Mouse (Mus musculus) embryonic fibroblast, embryonic 13.5 days (primary cell): ENCODE results near the gene Olfr352. TPM values are rescaled to one million over a fixed set of nuclear protein-coding genes. Genes with fewer than 3 reads are reported as not detected.

Experiments used
- H3K27ac ChIP-seq: 2 replicates; pipeline ENCODE4 v1.5.1; 2012; ENCODE audit warnings: low read length, control low read depth, inconsistent platforms; ENCODE audit not compliant: insufficient read depth
- H3K4me1 ChIP-seq: 2 replicates; pipeline ENCODE4 v1.6.1; 2011; ENCODE audit warnings: low read length; ENCODE audit not compliant: control insufficient read depth, insufficient read depth
- H3K4me3 ChIP-seq: 2 replicates; pipeline ENCODE4 v1.5.1; 2011; ENCODE audit warnings: mild to moderate bottlenecking, control low read depth, low read length; ENCODE audit not compliant: insufficient read depth
- CTCF ChIP-seq: IDR thresholded peaks from 2 replicates; pipeline ENCODE4 v1.5.1; 2011; ENCODE audit warnings: mild to moderate bottlenecking, control low read depth, low read length, moderate library complexity, borderline replicate concordance; ENCODE audit not compliant: insufficient read depth
- POLR2A ChIP-seq: IDR thresholded peaks from 2 replicates; pipeline ENCODE4 v1.6.1; 2011; ENCODE audit warnings: low read depth, mild to moderate bottlenecking, control low read depth, low read length, moderate library complexity
- polyA plus RNA-seq: library from polyadenylated mRNA; stranded (reverse); fragments of >200 nt; gene quantifications from 2 replicates; pipeline ENCODE4 v1.2.4, GENCODE M21; 2011; ENCODE audit warnings: low read depth; ENCODE audit not compliant: missing spikeins, insufficient read length

The Olfr352 gene
- 0.21 TPM in 1 of 2 replicates, not detected in the other for polyA plus RNA-seq

GRCm38 (mm10) chr2:36868160-36868559 lies at the start of gene Olfr352:
Gene Olfr352 (plus strand): TSS chr2:36868460.
- Histone ChIP-seq H3K4me1 (no peaks in the 10 kb centered on the region), H3K4me3 (no peak within 1 kb of the TSS), H3K27ac (no peak within 1 kb of the TSS)
- TF ChIP-seq POLR2A = no peak
- no peak for TF ChIP-seq CTCF

- Histone ChIP-seq H3K4me1 (no peaks in the 10 kb centered on the region), H3K4me3 (no peak within 1 kb of the TSS), H3K27ac (no peak within 1 kb of the TSS)
- TF ChIP-seq POLR2A = no peak
- no peak for TF ChIP-seq CTCF
These were observed 22.2 kb upstream of the Olfr352 start, which contains the start of gene Olfr350 for GRCm38 (mm10) chr2:36846010-36846409. Gene Olfr350 (plus strand): TSS chr2:36846310.

GRCm38 (mm10) chr2:36862560-36862959 lies 5.7 kb upstream of the Olfr352 start, which contains the start of gene Olfr351:
Gene Olfr351 (minus strand): TSS chr2:36862660.
- no peak within 1 kb of the TSS for H3K27ac ChIP-seq
- TF ChIP-seq POLR2A (no peak), CTCF (no peak)
- no peak within 1 kb of the TSS for H3K4me3 ChIP-seq
- no peaks in the 10 kb centered on the region for H3K4me1 ChIP-seq

GRCm38 (mm10) chr2:36892836-36893235 lies 24.6 kb downstream of the Olfr352 start, which contains the start of gene Olfr353:
Gene Olfr353 (minus strand): TSS chr2:36892936.
- Histone ChIP-seq H3K4me3 (no peak within 1 kb of the TSS), H3K27ac (no peak within 1 kb of the TSS)
- TF ChIP-seq CTCF (no peak), POLR2A (no peak)

GRCm38 (mm10) chr2:36897114-36897513 lies 28.9 kb downstream of the Olfr352 start:
- no peaks in the 10 kb centered on the region for H3K4me1 ChIP-seq
- no peak for TF ChIP-seq POLR2A
- TF ChIP-seq CTCF = no peak
- no peak overlapping the region for H3K4me3 ChIP-seq
- no peak overlapping the region for H3K27ac ChIP-seq

More at GRCm38 (mm10) chr2:36892836-36893235, 24.6 kb downstream of the Olfr352 start, which contains the start of gene Olfr353:
- H3K4me1 ChIP-seq = no peaks in the 10 kb centered on the region

- H3K27ac ChIP-seq = no peak within 1 kb of the TSS
- no peak for TF ChIP-seq POLR2A
- H3K4me1 ChIP-seq = no peaks in the 10 kb centered on the region
- no peak within 1 kb of the TSS for H3K4me3 ChIP-seq
These were observed 37.1 kb downstream of the Olfr352 start, which contains the start of gene Olfr354 for GRCm38 (mm10) chr2:36905380-36905779. Gene Olfr354 (plus strand): TSS chr2:36905680.

Other genes with a start within 250 kb of the Olfr352 start
- gene Olfr345, start 228.4 kb upstream of the Olfr352 start, polyA plus RNA-seq = not detected in 2 replicates
- not detected in 2 replicates for gene Olfr346, start 182.7 kb upstream of the Olfr352 start, polyA plus RNA-seq
- gene Olfr347, start 136.6 kb upstream of the Olfr352 start, polyA plus RNA-seq = not detected in 2 replicates
- gene Olfr348, start 84.2 kb upstream of the Olfr352 start, polyA plus RNA-seq = not detected in 2 replicates
- not detected in 2 replicates for gene Olfr50, start 77.9 kb upstream of the Olfr352 start, polyA plus RNA-seq
- gene Olfr3, start 51.4 kb upstream of the Olfr352 start, polyA plus RNA-seq = not detected in 2 replicates
- gene Olfr350, start 22.1 kb upstream of the Olfr352 start, polyA plus RNA-seq = not detected in 2 replicates
- not detected in 2 replicates for gene Olfr351, start 5.8 kb upstream of the Olfr352 start, polyA plus RNA-seq
- gene Olfr353, start 24.5 kb downstream of the Olfr352 start, polyA plus RNA-seq = not detected in 2 replicates
- gene Olfr354, start 37.2 kb downstream of the Olfr352 start, polyA plus RNA-seq = not detected in 2 replicates
- not detected in 2 replicates for gene Olfr355, start 60.4 kb downstream of the Olfr352 start, polyA plus RNA-seq
- gene Olfr356, start 68.7 kb downstream of the Olfr352 start, polyA plus RNA-seq = not detected in 2 replicates
- gene Olfr357, start 125.4 kb downstream of the Olfr352 start, polyA plus RNA-seq = not detected in 2 replicates
- gene Olfr358, start 140.9 kb downstream of the Olfr352 start, polyA plus RNA-seq = not detected in 2 replicates
- gene Olfr360, start 197.3 kb downstream of the Olfr352 start, polyA plus RNA-seq = not detected in 2 replicates
- not detected in 2 replicates for gene Olfr361, start 220.8 kb downstream of the Olfr352 start, polyA plus RNA-seq
- gene Olfr362, start 249.4 kb downstream of the Olfr352 start, polyA plus RNA-seq = not detected in 2 replicates